Mouse (Mus musculus): ENCODE results near the gene Tppp2.

Gene Tppp2

DNA sequence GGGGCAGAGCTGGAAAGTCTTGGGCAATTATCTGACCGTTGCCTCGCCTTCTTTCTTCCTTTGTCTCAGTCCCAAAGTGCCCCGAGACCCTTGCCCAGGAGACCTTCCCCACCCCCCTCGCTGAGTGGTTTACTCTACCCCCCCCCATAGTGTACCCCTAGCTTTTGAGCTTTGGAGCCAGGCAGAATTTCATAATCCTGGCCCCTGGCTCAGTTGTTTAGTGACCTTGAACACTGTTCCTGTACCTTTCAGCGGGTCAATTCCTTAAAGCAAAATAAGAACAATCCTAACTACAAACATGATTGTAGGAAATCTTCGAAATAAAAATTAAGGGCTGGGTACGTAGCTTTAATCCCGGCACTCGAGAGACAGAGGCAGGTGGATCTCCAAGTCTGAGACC lies 23.4 kb downstream of the Tppp2 start:
- in situ Hi-C loops (cut with MseI, MboI) = no loop called here

DNA sequence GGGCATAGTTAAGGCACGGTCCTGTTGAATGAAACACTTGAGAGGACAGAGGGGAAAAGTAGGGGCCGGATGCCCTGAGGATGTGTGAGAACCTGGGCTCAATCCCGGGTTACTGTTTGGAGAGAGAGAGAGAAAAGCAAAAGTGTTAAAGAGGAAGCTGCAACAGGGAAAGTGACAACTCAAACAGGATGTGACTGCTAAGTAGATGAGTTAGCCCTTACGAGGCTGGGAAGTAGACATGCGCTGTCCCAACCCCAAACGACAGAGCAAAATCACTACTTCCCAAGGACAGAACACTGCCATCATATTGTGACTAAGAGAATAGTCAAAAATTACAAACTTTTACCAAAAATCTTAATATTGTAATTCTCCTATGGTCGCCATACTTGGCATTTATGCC lies 24.0 kb downstream of the Tppp2 start:
- in situ Hi-C loops (cut with MseI, MboI) = no loop called here

DNA sequence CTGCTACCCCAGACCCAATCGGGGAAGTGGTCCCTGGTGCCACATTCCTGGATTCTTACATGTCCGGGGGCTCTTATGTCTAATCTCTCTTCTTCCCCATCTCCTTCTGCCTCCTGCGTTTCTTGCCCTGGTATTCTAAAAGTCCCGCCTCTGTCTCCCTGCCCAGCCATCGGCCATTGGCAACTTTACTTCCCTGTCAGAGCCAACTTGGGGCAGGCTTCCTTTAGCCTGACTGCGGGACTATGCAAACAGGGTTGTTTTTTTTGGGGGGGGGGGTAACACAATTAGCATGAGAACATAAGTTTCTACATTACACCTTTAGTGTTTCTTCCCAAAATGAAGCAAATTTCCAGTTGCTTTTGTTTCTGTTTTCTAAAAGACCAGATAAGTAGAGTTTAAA lies 25.1 kb downstream of the Tppp2 start:
- in situ Hi-C loops (cut with MseI, MboI) = no loop called here

DNA sequence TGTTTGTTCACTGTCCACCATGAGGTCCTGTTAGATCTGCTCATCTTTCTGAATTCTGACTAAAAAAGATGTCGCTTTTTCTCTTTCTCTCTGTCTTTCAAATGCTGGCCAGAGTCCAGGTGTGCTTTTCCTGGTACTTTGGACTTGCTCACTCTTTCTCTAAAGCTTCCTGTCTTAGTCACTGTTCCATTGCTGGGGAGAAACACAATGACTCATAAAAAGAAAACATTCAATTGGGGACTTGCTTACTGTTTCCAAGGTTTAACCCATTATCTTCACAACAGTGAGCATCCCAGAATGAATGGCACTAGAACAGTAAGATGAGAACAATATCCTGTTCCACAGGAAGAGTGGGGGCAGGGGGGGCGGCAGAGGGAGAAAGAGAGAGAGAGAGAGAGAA lies 42.1 kb downstream of the Tppp2 start:
- in situ Hi-C loops (cut with MseI, MboI) = no loop called here

DNA sequence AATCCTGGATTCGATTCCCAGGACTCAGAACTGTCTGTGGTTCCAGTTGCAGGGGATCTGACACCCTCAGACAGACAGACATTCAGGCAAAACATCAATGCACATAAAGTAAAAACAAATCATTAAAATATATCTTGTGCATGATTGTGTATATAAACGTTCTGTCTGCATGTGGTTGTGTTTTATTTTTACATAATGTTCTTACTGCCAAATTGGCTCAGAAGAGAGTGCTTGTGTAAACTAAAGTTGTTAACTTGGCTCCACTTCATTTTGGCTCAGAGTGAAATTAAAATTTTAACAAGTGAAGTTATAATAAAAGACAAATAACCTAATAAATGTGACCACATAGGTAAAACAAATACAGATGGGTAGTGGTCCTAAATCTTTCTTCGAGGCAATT lies 49.2 kb downstream of the Tppp2 start:
- in situ Hi-C loops (cut with MseI, MboI) = no loop called here
